Comparison of ENCODE assay signal across 17 mouse cellular contexts in genomic region chr2:142303912-142304182, GRCm38 (mm10).
A peak's percentile ranks its signal among the peaks of the same experiment; 100 is the strongest.
DNase-seq lines count a peak whose midpoint lies in the region; ATAC-seq and TF ChIP-seq lines count a peak whose summit lies in the region.
"Had no signal": no experiment of that assay in that cellular context is flagged by ENCODE, and none has a peak within 500 bp of the region (broad histone marks: within the 10 kb centered on the region; RNA-seq: fewer than 3 reads in every experiment).

No protein-coding gene starts in this region.

- H3K4me1 ChIP-seq in midbrain, embryonic 10.5 days, result peaks cover 24% of the 10 kb centered on the region
- no peaks in the 10 kb centered on the region for H3K4me1 ChIP-seq in midbrain, postnatal 0 days (ENCODE audit: insufficient read depth, low read length)
- H3K4me1 ChIP-seq in embryonic facial prominence, embryonic 10.5 days, result peaks cover 7% of the 10 kb centered on the region; the same call in 1 of the 2 replicates
- H3K4me1 ChIP-seq in hindbrain, embryonic 12.5 days, result peaks cover 2% of the 10 kb centered on the region; the same call in 1 of the 2 replicates
- peaks cover 4% of the 10 kb centered on the region for H3K4me1 ChIP-seq in midbrain, embryonic 16.5 days (ENCODE audit: control insufficient read depth, insufficient read depth, low read length)
- no peaks in the 10 kb centered on the region for H3K4me1 ChIP-seq in lung, postnatal 0 days (ENCODE audit: insufficient read depth, low read depth, low read length)
- H3K4me1 ChIP-seq: embryonic facial prominence, embryonic 15.5 days; limb, embryonic 13.5 days had no signal

- H3K4me2 ChIP-seq in midbrain, postnatal 0 days (ENCODE audit: low read depth, low read length, poor library complexity, severe bottlenecking), result no peak overlapping the region
- H3K4me2 ChIP-seq in hindbrain, embryonic 12.5 days (replicated peaks), result no peak overlapping the region
- H3K4me2 ChIP-seq in midbrain, embryonic 16.5 days (ENCODE audit: low read length), result no peak overlapping the region
- H3K4me2 ChIP-seq in lung, postnatal 0 days (replicated peaks; ENCODE audit: low read depth, low read length), result no peak overlapping the region
- H3K4me2 ChIP-seq: embryonic facial prominence, embryonic 15.5 days; limb, embryonic 13.5 days had no signal

- H3K36me3 ChIP-seq in midbrain, embryonic 10.5 days, result peaks cover 5% of the 10 kb centered on the region; the same call in 1 of the 2 replicates
- H3K36me3 ChIP-seq in midbrain, postnatal 0 days (ENCODE audit: insufficient read depth, low read length), result no peaks in the 10 kb centered on the region
- no peaks in the 10 kb centered on the region for H3K36me3 ChIP-seq in embryonic facial prominence, embryonic 10.5 days (replicated peaks)
- H3K36me3 ChIP-seq in hindbrain, embryonic 12.5 days, result no peaks in the 10 kb centered on the region
- H3K36me3 ChIP-seq in midbrain, embryonic 16.5 days (ENCODE audit: control insufficient read depth, insufficient read depth, low read length), result no peaks in the 10 kb centered on the region
- no peaks in the 10 kb centered on the region for H3K36me3 ChIP-seq in lung, postnatal 0 days (ENCODE audit: insufficient read depth, low read length)
- H3K36me3 ChIP-seq: embryonic facial prominence, embryonic 15.5 days; heart, embryonic 10.5 days; limb, embryonic 13.5 days had no signal

- TF ChIP-seq CTCF in midbrain, postnatal 0 days (IDR thresholded peaks at IDR 0.05), result no peak
- no peak for TF ChIP-seq CTCF in lung, postnatal 0 days (IDR thresholded peaks at IDR 0.05)

- WGBS in midbrain, embryonic 10.5 days, result 46% methylated on average over 2 of the region's 2 CpGs
- WGBS in midbrain, postnatal 0 days, result 29% methylated on average over 2 of the region's 2 CpGs
- 61% methylated on average over 2 of the region's 2 CpGs for WGBS in embryonic facial prominence, embryonic 10.5 days
- WGBS in hindbrain, embryonic 12.5 days, result 53% methylated on average over 2 of the region's 2 CpGs
- WGBS in midbrain, embryonic 16.5 days, result 29% methylated on average over 2 of the region's 2 CpGs
- 64% methylated on average over 2 of the region's 2 CpGs for WGBS in lung, postnatal 0 days

- intact Hi-C loops in gastrocnemius, postnatal 36 days (cut with DNase I), result no loop called here

- H3K9ac ChIP-seq in midbrain, postnatal 0 days (replicated peaks; ENCODE audit: low read length, poor library complexity, severe bottlenecking), result no peak overlapping the region
- H3K9ac ChIP-seq in hindbrain, embryonic 12.5 days, result no peak overlapping the region
- H3K9ac ChIP-seq in midbrain, embryonic 16.5 days (ENCODE audit: low read depth, low read length), result no peak overlapping the region
- no peak overlapping the region for H3K9ac ChIP-seq in lung, postnatal 0 days (replicated peaks; ENCODE audit: low read depth)
- H3K9ac ChIP-seq: embryonic facial prominence, embryonic 15.5 days; limb, embryonic 13.5 days had no signal

- no peak for TF ChIP-seq EP300 in lung, postnatal 0 days (IDR thresholded peaks at IDR 0.05)

- no peak overlapping the region for H3K4me3 ChIP-seq in midbrain, embryonic 10.5 days
- H3K4me3 ChIP-seq in midbrain, postnatal 0 days (ENCODE audit: low read depth, low read length), result no peak overlapping the region
- no peak overlapping the region for H3K4me3 ChIP-seq in embryonic facial prominence, embryonic 10.5 days
- no peak overlapping the region for H3K4me3 ChIP-seq in hindbrain, embryonic 12.5 days
- no peak overlapping the region for H3K4me3 ChIP-seq in midbrain, embryonic 16.5 days (ENCODE audit: low read depth, low read length)
- no peak overlapping the region for H3K4me3 ChIP-seq in lung, postnatal 0 days (ENCODE audit: low read depth, low read length)
- H3K4me3 ChIP-seq: embryonic facial prominence, embryonic 15.5 days; heart, embryonic 10.5 days; limb, embryonic 13.5 days; myocyte had no signal

- H3K27me3 ChIP-seq in midbrain, embryonic 10.5 days (ENCODE audit: low read depth, poor library complexity, severe bottlenecking), result no peaks in the 10 kb centered on the region
- no peaks in the 10 kb centered on the region for H3K27me3 ChIP-seq in midbrain, postnatal 0 days (ENCODE audit: insufficient read depth, low read length)
- H3K27me3 ChIP-seq in embryonic facial prominence, embryonic 10.5 days (replicated peaks; ENCODE audit: low read depth, poor library complexity, severe bottlenecking), result no peaks in the 10 kb centered on the region
- H3K27me3 ChIP-seq in hindbrain, embryonic 12.5 days, result no peaks in the 10 kb centered on the region
- H3K27me3 ChIP-seq in midbrain, embryonic 16.5 days (ENCODE audit: control insufficient read depth, insufficient read depth, low read depth, low read length), result no peaks in the 10 kb centered on the region
- no peaks in the 10 kb centered on the region for H3K27me3 ChIP-seq in lung, postnatal 0 days (replicated peaks; ENCODE audit: insufficient read depth, low read length)
- H3K27me3 ChIP-seq: embryonic facial prominence, embryonic 15.5 days; limb, embryonic 13.5 days had no signal

- H3K9me3 ChIP-seq in midbrain, embryonic 10.5 days (replicated peaks), result peaks cover 11% of the 10 kb centered on the region
- H3K9me3 ChIP-seq in midbrain, postnatal 0 days (ENCODE audit: low read length), result no peaks in the 10 kb centered on the region
- H3K9me3 ChIP-seq in embryonic facial prominence, embryonic 10.5 days, result peaks cover 2% of the 10 kb centered on the region; the same call in 1 of the 2 replicates
- no peaks in the 10 kb centered on the region; the same call in 1 of the 2 replicates for H3K9me3 ChIP-seq in hindbrain, embryonic 12.5 days (replicated peaks)
- H3K9me3 ChIP-seq in midbrain, embryonic 16.5 days (replicated peaks; ENCODE audit: control insufficient read depth, low read length, poor library complexity, severe bottlenecking), result no peaks in the 10 kb centered on the region
- no peaks in the 10 kb centered on the region for H3K9me3 ChIP-seq in lung, postnatal 0 days (ENCODE audit: low read length)
- H3K9me3 ChIP-seq: embryonic facial prominence, embryonic 15.5 days; heart, embryonic 10.5 days; limb, embryonic 13.5 days had no signal

- H3K27ac ChIP-seq in midbrain, embryonic 10.5 days (replicated peaks), result peak overlapping the region; percentile 86
- no peak overlapping the region for H3K27ac ChIP-seq in midbrain, postnatal 0 days (ENCODE audit: low read depth, low read length)
- peak overlapping the region; percentile 44 for H3K27ac ChIP-seq in embryonic facial prominence, embryonic 10.5 days (replicated peaks)
- H3K27ac ChIP-seq in hindbrain, embryonic 12.5 days, result peak overlapping the region; percentile 64
- H3K27ac ChIP-seq in midbrain, embryonic 16.5 days (ENCODE audit: low read length), result no peak overlapping the region
- H3K27ac ChIP-seq in lung, postnatal 0 days (ENCODE audit: low read length), result no peak overlapping the region
- H3K27ac ChIP-seq: embryonic facial prominence, embryonic 15.5 days; heart, embryonic 10.5 days; limb, embryonic 13.5 days; macrophage had no signal

- ATAC-seq in midbrain, postnatal 0 days (ENCODE audit: low FRiP score), result no peak
- ATAC-seq in hindbrain, embryonic 12.5 days (ENCODE audit: low FRiP score), result peak; percentile 80
- ATAC-seq in midbrain, embryonic 16.5 days, result peak; percentile 56; the same call in 1 of the 2 replicates
- ATAC-seq in lung, postnatal 0 days, result no peak

- DNase-seq in midbrain, embryonic 10.5 days (ENCODE audit: low spot score), result peak; percentile 68
- no peak for DNase-seq in midbrain, postnatal 0 days (ENCODE audit: low spot score)
- DNase-seq in embryonic facial prominence, embryonic 10.5 days (ENCODE audit: low spot score), result peak; percentile 20
- DNase-seq in lung, postnatal 0 days (ENCODE audit: low spot score), result no peak
- no peak for DNase-seq in urinary bladder, postnatal 4 days (ENCODE audit: low spot score in 2 of 2)
- DNase-seq in gastrocnemius, postnatal 36 days, result no peak
- DNase-seq: B cell, adult 2 months; cerebellum, adult 2 months; gastrocnemius, postnatal 14 days; heart, postnatal 14 days had no signal

Comparison
In these comparisons a context has a peak if more than half of its experiments do, and no peak if none do; other contexts are left out.
1. DNase-seq: peak in midbrain, embryonic 10.5 days (single experiment) and embryonic facial prominence, embryonic 10.5 days (single experiment); none in midbrain, postnatal 0 days (single experiment), lung, postnatal 0 days (single experiment), urinary bladder, postnatal 4 days (0 of 2) and gastrocnemius, postnatal 36 days (0 of 2).
2. H3K27ac ChIP-seq: peak in midbrain, embryonic 10.5 days (single experiment), embryonic facial prominence, embryonic 10.5 days (single experiment) and hindbrain, embryonic 12.5 days (single experiment); none in midbrain, postnatal 0 days (single experiment), midbrain, embryonic 16.5 days (single experiment) and lung, postnatal 0 days (single experiment).
3. ATAC-seq: peak in hindbrain, embryonic 12.5 days (single experiment) and midbrain, embryonic 16.5 days (single experiment); none in midbrain, postnatal 0 days (single experiment) and lung, postnatal 0 days (single experiment).